Mouse (Mus musculus): ENCODE measurements around the gene Lrrc27.

DNA sequence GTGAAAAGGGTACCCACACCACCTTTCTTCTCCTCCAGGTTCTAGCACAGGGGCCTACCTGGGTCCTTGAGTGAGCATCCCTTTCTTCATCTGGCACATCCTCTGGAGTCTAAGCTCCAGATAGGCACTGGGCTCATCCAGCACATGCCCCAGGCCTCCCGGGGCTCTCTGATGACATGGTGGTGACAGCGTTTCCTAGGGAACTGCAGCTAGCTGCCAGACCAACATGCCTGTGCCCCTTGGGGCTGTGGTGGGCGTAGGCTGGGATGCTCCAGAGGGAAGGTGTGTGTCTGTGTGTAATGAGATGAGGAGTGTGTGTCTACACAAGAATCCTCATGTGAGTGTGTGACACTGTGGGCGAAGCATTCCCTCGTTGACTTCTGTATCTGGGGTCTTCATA is 66.8 kb downstream of the Lrrc27 start:
- no peak for TF ChIP-seq CTCF (IDR thresholded peaks at IDR 0.05; ENCODE audit: low read depth)
- no peak for TF ChIP-seq EP300 (IDR thresholded peaks at IDR 0.05; ENCODE audit: low read depth)
